Mouse (Mus musculus): ENCODE measurements around the gene Paqr8. TPM values are rescaled to one million over a fixed set of nuclear protein-coding genes. Genes with fewer than 3 reads are reported as not detected.

Gene Paqr8
- polyA plus RNA-seq, 1 experiment: 2.6 TPM

GRCm38 (mm10) chr1:20868036-20868435, 22.4 kb upstream of the Paqr8 start:
- H3K27me3 ChIP-seq (replicated peaks; ENCODE audit: control insufficient read depth, insufficient read depth, low read length): no peaks in the 10 kb centered on the region
- no peaks in the 10 kb centered on the region for H3K4me1 ChIP-seq (ENCODE audit: control insufficient read depth, insufficient read depth, low read length)
- no peak for DNase-seq
- no peak overlapping the region for H3K27ac ChIP-seq (ENCODE audit: insufficient read depth, low read depth, low read length)
- WGBS: 51% methylated on average over 9 of the region's 9 CpGs
- TF ChIP-seq POLR2A (IDR thresholded peaks at IDR 0.05; ENCODE audit: low read depth, low read length) (no peak), CTCF (conservative IDR thresholded peaks at IDR 0.05; ENCODE audit: insufficient read depth, insufficient read length, low read depth, low read length) (no peak)
- H3K4me3 ChIP-seq (ENCODE audit: insufficient read depth, low read depth, low read length): no peak overlapping the region
- no peaks in the 10 kb centered on the region for H3K36me3 ChIP-seq (ENCODE audit: control insufficient read depth, insufficient read depth, low read length)

- Histone ChIP-seq H3K4me1 (ENCODE audit: control insufficient read depth, insufficient read depth, low read length) (no peaks in the 10 kb centered on the region), H3K27me3 (replicated peaks; ENCODE audit: control insufficient read depth, insufficient read depth, low read length) (no peaks in the 10 kb centered on the region), H3K27ac (ENCODE audit: insufficient read depth, low read depth, low read length) (no peak overlapping the region), H3K36me3 (ENCODE audit: control insufficient read depth, insufficient read depth, low read length) (no peaks in the 10 kb centered on the region), H3K4me3 (ENCODE audit: insufficient read depth, low read depth, low read length) (no peak overlapping the region)
- WGBS: 66% methylated on average over 2 of the region's 2 CpGs
- DNase-seq: no peak
- TF ChIP-seq CTCF (conservative IDR thresholded peaks at IDR 0.05; ENCODE audit: insufficient read depth, insufficient read length, low read depth, low read length) (no peak), POLR2A (IDR thresholded peaks at IDR 0.05; ENCODE audit: low read depth, low read length) (no peak)
Measured at GRCm38 (mm10) chr1:20870887-20871286, 19.5 kb upstream of the Paqr8 start.

GRCm38 (mm10) chr1:20872496-20872895, 17.9 kb upstream of the Paqr8 start:
- no peak for TF ChIP-seq CTCF (conservative IDR thresholded peaks at IDR 0.05; ENCODE audit: insufficient read depth, insufficient read length, low read depth, low read length)
- no peak for TF ChIP-seq POLR2A (IDR thresholded peaks at IDR 0.05; ENCODE audit: low read depth, low read length)
- Histone ChIP-seq H3K4me1 (ENCODE audit: control insufficient read depth, insufficient read depth, low read length) (no peaks in the 10 kb centered on the region), H3K27me3 (replicated peaks; ENCODE audit: control insufficient read depth, insufficient read depth, low read length) (no peaks in the 10 kb centered on the region), H3K4me3 (ENCODE audit: insufficient read depth, low read depth, low read length) (no peak overlapping the region), H3K27ac (ENCODE audit: insufficient read depth, low read depth, low read length) (no peak overlapping the region), H3K36me3 (ENCODE audit: control insufficient read depth, insufficient read depth, low read length) (no peaks in the 10 kb centered on the region)
- DNase-seq: no peak
- WGBS: 86% methylated on average over 5 of the region's 5 CpGs

- Histone ChIP-seq H3K36me3 (ENCODE audit: control insufficient read depth, insufficient read depth, low read length) (no peaks in the 10 kb centered on the region), H3K27me3 (replicated peaks; ENCODE audit: control insufficient read depth, insufficient read depth, low read length) (no peaks in the 10 kb centered on the region), H3K27ac (ENCODE audit: insufficient read depth, low read depth, low read length) (no peak overlapping the region), H3K4me3 (ENCODE audit: insufficient read depth, low read depth, low read length) (no peak overlapping the region), H3K4me1 (ENCODE audit: control insufficient read depth, insufficient read depth, low read length) (no peaks in the 10 kb centered on the region)
- 93% methylated on average over 6 of the region's 6 CpGs for WGBS
- TF ChIP-seq POLR2A (IDR thresholded peaks at IDR 0.05; ENCODE audit: low read depth, low read length): no peak
- TF ChIP-seq CTCF (conservative IDR thresholded peaks at IDR 0.05; ENCODE audit: insufficient read depth, insufficient read length, low read depth, low read length): no peak
- no peak for DNase-seq
Measured at GRCm38 (mm10) chr1:20874061-20874460, 16.3 kb upstream of the Paqr8 start.

GRCm38 (mm10) chr1:20877355-20877754, 13.1 kb upstream of the Paqr8 start:
- no peaks in the 10 kb centered on the region for H3K4me1 ChIP-seq (ENCODE audit: control insufficient read depth, insufficient read depth, low read length)
- TF ChIP-seq POLR2A (IDR thresholded peaks at IDR 0.05; ENCODE audit: low read depth, low read length) (no peak), CTCF (conservative IDR thresholded peaks at IDR 0.05; ENCODE audit: insufficient read depth, insufficient read length, low read depth, low read length) (no peak)
- no peaks in the 10 kb centered on the region for H3K36me3 ChIP-seq (ENCODE audit: control insufficient read depth, insufficient read depth, low read length)
- no peak for DNase-seq
- no peak overlapping the region for H3K4me3 ChIP-seq (ENCODE audit: insufficient read depth, low read depth, low read length)
- no peak overlapping the region for H3K27ac ChIP-seq (ENCODE audit: insufficient read depth, low read depth, low read length)
- H3K27me3 ChIP-seq (replicated peaks; ENCODE audit: control insufficient read depth, insufficient read depth, low read length): no peaks in the 10 kb centered on the region

- H3K4me3 ChIP-seq (ENCODE audit: insufficient read depth, low read depth, low read length): no peak overlapping the region
- TF ChIP-seq POLR2A (IDR thresholded peaks at IDR 0.05; ENCODE audit: low read depth, low read length) (no peak), CTCF (conservative IDR thresholded peaks at IDR 0.05; ENCODE audit: insufficient read depth, insufficient read length, low read depth, low read length) (no peak)
- H3K4me1 ChIP-seq (ENCODE audit: control insufficient read depth, insufficient read depth, low read length): no peaks in the 10 kb centered on the region
- H3K36me3 ChIP-seq (ENCODE audit: control insufficient read depth, insufficient read depth, low read length): no peaks in the 10 kb centered on the region
- no peaks in the 10 kb centered on the region for H3K27me3 ChIP-seq (replicated peaks; ENCODE audit: control insufficient read depth, insufficient read depth, low read length)
- 79% methylated on average over 4 of the region's 4 CpGs for WGBS
- no peak overlapping the region for H3K27ac ChIP-seq (ENCODE audit: insufficient read depth, low read depth, low read length)
- DNase-seq: no peak
Measured at GRCm38 (mm10) chr1:20879361-20879760, 11.0 kb upstream of the Paqr8 start.

- TF ChIP-seq POLR2A (IDR thresholded peaks at IDR 0.05; ENCODE audit: low read depth, low read length) (no peak), CTCF (conservative IDR thresholded peaks at IDR 0.05; ENCODE audit: insufficient read depth, insufficient read length, low read depth, low read length) (no peak)
- WGBS: 89% methylated on average over 4 of the region's 4 CpGs
- Histone ChIP-seq H3K4me1 (ENCODE audit: control insufficient read depth, insufficient read depth, low read length) (no peaks in the 10 kb centered on the region), H3K36me3 (ENCODE audit: control insufficient read depth, insufficient read depth, low read length) (no peaks in the 10 kb centered on the region), H3K27me3 (replicated peaks; ENCODE audit: control insufficient read depth, insufficient read depth, low read length) (no peaks in the 10 kb centered on the region), H3K4me3 (ENCODE audit: insufficient read depth, low read depth, low read length) (no peak overlapping the region), H3K27ac (ENCODE audit: insufficient read depth, low read depth, low read length) (no peak overlapping the region)
- no peak for DNase-seq
Measured at GRCm38 (mm10) chr1:20883079-20883478, 7.3 kb upstream of the Paqr8 start.

Measured in kidney, adult 2 months (tissue).